Mouse (Mus musculus): ENCODE results near the gene Tmem221.

Tmem221 gene

DNA sequence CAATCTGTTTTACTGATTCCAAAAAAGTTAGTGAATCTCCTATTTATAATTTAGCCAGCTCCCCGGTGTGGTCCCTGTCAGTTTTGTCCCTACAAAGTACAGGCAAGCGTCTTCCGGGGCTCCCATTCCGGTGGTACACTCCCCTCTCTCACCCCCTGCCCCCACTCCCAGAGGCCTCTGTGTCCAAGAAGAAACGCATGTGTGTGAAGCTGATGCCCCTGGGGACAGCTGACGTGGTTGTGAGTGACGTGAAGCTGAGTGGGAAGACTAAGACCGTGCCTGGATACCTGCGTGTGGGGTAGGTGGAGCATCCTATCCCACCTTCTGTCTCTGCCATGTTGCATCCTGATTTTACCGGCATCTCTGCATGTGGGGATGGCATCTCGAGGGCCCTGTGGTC is 13.6 kb downstream of the Tmem221 start:
- no peak for DNase-seq

DNA sequence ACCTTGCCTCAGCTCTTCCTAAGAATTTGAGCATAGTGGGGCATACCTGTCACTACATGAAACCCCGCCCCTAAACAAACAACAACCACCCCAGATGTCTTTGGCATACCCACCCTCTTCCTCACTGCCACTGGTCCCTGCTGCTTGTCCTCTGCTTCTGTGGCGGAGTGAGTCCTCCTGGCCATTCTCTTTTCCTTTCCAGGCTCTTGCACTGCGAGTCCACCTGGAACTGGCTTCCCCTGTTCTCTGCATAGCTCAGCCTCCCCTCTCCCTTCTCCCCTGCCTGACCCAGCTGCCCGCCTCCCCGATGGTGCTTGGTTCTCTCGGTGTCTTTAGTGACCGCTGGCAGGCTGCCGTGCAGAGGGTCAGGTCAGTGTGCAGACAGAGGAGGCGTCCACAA is 14.9 kb downstream of the Tmem221 start:
- no peak for DNase-seq

DNA sequence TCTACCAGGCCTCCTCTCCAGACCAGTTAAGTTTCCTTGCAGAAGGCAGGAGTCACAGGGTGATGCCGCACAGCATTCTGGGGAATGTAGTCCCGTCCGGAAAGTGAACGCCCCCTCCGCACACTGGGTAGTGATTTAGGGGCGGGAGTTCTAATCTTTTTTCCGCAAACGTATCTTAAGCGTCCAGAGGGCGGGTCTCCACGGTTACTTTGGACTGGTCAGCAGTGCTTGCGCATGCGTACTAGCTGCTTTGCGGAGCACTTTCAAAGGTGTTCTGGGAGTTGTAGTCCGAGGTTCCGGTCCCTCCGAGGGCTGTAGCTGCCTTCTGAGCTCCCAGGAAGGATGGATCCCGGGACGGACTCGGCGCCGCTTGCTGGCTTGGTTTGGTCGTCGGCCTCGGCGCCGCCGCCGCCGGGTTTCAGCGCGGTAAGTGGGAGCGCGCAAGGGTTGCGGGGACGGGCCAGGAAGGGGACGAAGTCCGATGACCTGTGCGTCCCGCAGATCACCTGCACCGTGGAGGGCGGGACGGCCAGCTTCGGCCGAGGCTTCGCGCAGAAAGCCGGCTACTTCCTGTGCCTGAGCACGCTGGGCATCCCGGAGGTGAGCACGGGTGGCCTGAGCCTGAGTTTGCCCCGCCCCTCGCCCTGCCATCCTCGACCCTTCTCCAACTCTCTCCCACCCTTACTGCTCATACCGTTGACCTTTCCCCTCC is 15.9 kb downstream of the Tmem221 start, which contains the start of gene Mvb12a:
Gene Mvb12a (plus strand): TSS at position 291 of the 712 bp plus-strand sequence.
- peak; percentile 99 for DNase-seq

DNA sequence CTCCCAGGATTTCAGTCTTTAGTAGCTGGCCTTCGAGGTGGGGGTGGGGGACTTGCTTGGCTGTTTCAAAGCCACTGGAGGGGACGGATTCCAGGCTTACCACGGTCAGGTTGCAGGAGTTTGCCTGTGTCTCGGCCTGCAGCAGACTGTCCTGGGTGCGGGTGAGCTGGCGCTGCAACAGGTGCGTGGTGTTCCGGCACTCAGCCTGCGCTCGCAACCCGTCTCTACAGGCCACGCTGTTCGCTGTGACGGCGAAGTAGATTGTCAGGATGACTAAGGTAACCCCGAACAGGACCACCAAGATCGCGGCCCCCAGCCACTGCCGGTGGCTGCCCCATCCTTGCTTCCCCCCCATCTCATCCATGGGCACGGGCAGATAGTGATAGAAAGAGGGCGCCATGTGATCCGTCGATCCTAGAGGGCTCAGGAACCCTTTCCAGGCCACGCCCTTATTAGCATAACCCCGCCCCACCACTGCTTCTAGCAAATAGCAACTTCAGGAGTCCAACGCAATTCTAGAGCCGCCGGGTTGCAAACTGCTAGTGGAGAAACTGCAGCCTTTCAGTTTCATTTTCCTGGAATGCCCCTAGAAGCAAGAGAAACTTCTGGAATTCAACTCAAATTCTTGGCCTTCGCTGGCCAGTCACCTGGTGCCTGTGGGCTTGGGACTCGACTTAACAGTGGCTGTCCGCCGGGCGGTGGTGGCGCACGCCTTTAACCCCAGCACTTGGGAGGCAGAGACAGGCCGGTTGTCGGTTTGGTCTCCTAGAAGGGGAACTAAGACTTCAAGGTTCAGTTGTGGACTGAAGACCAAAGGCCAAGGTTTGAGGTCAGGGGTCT is 21.4 kb downstream of the Tmem221 start, which contains the start of gene Bst2:
Gene Bst2 (minus strand): TSS at position 429 of the 840 bp plus-strand sequence.
- DNase-seq = peak; percentile 96

DNA sequence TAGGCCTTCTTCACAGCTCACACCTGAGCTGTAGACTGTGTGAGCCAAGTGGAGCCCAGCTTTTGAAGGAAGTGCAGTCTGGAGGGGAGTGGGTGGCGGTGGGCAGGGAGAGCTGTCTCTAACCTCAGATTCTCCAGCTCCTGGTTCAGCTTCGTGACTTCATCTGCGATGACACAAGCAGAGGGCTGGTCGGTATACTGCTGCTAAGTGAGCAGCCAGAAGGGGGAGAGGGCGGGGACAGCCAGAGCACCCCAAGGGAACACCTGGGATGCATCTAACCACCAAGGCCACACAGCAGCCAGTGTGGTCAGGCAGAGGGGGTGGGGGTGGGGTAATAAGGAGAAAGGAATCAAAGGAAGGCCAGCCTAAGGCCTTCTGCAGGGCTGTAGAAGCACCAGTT is 23.0 kb downstream of the Tmem221 start:
- DNase-seq = no peak

DNA sequence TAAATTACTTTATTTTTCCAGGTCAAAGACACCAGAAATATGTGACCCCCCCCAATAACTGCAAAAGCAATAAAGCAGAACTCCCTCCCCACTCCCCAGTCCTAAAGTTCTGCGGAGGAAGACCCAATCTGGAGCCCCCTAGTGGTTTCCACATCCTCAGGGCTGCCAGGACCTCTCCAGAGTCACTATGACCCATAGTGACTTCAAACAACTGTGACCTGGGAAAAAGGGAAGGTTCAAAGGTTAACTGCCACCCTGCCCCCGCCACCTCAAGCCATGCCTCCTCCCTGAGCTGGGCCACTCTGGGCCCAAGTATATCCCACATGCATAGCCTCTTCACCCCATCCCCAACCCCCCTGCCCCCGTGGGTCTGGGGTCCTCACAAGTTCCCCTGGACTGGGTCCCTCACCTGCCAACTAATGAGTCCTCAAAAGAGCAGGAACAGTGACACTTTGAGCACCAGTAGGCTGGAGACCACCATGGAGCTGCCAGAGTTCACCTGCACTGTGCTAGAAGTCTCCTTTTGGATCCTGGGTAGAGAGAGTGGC is 24.3 kb downstream of the Tmem221 start:
- DNase-seq = no peak

DNA sequence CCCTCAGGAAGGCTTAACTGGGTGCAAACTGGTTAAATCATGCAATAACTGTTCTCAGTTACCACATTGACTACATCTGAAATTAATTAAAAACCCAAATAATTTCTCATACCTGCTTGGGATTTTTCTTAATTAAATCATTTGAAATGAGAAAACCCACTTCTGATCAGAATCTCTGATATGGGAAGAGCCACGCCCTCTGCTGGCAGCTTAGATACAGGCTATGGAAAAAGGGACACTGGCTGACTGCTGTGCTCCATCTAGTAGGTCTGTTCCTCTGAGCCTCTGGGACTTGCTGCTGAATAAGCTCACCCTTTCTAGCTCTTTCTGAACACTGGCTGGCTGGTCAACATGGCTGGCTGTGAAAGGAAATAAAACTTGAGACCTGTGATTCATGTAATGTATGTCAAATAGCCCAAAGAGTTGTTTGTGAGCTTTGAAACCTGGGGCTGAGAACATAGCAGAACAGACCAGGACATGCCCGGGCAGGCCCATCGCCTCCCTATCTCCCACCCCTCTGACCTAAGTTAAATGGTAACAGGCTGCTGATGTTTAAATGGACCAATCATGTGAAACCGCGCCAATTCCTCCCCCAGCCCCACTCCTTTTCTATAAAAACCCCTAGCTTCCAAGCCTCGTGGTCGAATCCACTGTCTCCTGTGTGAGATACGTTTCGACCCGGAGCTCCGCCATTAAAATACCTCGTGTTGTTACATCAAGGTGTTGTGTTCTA is 27.8 kb downstream of the Tmem221 start:
- DNase-seq = peak; percentile 45

DNA sequence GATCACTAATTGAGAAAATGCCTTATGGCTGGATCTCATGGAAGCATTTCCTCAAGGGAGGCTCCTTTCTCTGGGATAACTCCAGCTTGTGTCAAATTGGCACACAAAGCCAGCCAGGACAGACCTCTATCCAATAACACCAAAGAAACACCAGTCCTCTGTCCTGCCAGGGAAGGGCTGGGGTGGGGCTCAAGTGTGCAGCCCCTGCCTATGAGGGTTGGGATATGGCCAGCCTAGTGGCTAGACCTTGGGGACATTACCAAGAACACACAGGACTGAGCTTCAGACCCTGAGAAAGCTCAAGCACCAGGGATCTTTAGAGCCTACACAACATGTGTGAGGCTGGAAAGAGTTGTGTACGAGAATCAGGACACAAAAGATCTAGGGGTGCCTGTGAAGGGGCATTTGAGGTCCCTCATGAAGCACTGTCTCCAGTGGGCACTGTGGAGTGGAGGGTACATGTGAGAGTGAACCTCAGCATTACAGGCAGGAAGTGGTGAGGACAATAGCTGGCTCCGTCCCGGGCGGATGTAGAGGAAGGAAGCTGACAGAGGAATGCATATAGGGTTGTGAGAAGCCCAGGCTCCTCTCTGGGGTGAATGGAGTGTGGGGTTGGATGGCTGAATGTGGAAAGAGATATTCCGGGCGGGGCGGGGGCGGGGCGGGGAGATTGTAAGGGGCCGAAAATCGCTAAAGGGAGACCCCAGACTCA is 30.2 kb downstream of the Tmem221 start:
- DNase-seq = peak; percentile 72

DNA sequence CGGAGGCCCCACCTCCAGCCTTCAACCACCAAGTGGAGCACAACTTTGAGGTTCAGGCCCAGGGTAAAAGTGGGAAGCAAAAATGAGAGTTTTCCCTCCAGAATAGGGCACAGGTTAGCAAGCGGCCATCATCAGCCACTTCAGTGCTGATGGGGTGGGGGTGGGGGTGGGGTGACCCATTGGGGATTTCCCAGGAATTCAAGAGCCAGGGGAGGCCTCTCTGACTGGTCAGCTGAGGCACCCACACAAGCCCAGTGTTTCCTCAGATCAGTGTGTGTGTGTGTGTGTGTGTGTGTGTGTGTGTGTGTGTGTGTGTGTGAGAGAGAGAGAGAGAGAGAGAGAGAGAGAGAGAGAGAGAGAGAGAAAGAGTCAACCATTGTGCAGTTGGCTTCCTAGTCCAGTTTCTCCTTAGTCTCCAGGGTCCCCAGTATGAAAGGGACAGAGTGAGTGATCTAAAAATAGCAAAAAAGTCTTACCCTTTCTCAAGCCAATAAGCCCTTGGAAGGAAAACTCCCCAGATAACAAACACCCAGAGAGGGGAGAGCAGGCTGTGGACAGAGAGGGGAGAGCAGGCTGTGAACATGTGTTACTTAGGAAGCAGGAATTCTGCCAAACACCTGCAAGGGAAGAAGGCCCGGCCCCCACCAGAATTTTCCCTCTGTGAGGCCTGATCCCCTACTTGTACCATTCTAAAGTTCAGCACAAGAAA is 31.4 kb downstream of the Tmem221 start:
- no peak for DNase-seq

DNA sequence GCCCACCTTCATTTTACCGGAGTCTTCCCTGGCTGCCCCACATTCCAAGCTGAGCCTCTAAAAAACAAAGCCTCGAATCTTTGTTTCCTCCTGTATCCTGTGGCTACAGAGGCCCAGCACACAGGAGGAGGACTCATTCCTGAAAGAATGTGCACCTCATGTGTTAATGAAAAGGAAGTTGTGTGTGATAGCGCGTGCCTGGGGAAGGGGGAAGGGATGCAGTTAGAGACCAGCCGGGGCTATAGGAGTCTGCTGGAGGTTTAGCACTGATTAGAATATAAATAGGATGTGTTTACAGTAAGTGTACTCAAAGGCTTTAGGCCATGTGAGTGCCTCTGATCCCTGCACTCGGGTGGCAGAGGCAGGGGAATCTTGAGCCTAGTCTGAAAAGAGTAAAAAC is 32.4 kb downstream of the Tmem221 start:
- no peak for DNase-seq

DNA sequence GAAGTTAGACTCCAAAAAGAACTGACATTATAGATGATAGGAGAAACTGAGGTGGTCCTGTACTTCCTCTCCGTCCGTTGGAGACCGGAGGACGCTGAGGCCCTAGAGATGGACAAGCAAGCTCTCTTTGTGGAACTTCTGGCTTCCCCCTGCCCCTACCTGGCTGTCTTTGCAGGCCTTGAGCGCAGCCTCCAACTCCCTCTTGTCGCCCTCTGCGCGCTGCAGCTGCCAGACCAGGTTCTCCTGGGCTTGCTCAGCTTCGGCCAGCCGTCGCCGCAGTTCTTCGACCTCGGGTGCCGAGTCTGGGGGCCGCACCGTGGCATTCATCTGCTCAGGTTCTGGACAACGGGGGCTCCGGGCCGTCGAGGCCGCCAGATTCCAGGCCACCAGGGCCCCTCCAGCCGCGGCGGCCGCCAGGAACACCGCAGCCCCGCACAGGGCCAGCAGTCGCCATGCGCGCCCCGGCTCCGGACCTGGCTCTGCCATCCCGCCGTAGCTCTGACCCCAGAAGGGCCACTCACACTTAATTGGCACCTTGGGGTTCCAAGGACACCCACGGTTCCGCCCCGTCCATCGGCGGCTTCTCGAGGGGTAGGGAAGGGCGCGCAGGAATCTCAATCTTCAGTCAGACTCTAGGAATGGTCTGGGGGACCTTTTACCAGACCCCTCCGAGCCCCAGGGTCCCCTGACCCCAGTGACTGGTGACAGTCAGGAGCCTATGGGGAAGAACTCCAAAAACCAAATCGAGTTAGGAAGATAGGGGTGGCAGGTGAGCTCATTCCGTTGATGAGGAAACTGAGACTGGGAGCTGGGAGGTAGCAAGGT is 33.2 kb downstream of the Tmem221 start, which contains the start of gene Ccdc194:
Gene Ccdc194 (minus strand): TSS at position 486 of the 825 bp plus-strand sequence.
- DNase-seq = no peak

DNA sequence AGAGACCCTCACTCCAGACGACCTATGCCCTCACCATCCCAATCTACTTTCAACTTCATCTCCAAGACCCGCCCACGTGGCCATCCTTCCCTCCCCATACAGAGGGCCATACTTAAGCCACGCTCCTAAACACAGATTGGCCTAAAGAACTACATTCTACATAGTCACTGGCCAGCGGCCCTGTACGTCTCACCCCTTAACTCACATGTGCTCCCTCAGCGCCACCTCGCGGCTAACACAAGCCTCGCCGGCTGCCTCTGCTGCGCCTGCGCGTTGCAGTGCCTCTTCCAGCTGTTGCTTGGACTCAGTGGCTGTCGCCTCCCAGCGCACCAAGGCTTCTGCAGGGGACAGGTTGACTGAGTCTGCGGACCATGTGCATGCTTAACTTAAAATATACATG is 37.0 kb downstream of the Tmem221 start:
- peak; percentile 98 for DNase-seq

DNA sequence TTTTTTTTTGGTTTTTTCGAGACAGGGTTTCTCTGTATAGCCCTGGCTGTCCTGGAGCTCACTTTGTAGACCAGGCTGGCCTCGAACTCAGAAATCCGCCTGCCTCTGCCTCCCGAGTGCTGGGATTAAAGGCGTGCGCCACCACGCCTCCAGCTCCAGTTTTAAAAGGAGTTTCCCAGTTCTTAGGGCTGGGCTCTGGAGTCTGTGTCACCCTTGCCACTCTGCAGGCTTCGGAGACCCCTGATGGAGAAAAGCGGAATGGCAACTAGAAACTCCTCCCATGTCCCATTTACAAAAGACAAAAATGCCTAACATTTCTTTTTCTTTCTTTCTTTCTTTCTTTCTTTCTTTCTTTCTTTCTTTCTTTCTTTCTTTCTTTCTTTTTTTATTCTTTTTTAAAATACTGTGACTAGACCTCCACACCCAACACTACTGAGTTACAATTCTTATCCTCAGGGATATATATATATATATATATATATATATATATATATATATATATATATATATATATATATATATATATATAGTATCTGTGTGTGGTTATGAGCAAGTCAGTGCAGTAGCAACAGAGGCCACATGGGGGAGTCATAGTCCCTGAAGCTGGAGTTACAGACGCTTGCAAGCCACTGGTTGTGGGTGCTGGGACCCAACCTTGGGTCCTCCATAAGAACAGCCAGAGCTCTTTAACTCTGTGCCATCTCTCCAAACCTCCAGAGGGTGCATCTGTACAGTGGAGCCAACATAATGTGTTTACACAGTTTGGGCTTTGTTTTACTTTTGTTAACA is 39.4 kb downstream of the Tmem221 start:
- peak; percentile 88 for DNase-seq

DNA sequence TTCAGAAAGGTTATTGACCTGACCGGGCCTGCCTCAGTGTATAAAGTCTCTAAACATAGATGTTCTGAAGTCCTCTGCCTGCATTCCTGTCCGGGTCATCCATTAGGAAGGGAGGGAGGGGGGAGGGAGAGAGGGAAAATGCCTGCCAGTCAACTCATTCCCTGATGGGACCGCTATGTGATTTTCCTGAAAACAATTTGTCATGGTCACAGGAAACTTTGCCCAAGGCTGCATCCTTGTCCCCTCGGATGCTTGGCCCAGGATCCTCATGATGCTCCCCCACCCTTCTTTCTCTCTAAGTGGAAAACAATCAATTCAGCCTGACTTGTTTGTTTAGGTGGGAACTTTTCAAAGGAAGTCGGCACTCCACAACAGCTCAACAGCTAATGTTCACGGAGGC is 41.9 kb downstream of the Tmem221 start:
- DNase-seq = peak; percentile 62

DNA sequence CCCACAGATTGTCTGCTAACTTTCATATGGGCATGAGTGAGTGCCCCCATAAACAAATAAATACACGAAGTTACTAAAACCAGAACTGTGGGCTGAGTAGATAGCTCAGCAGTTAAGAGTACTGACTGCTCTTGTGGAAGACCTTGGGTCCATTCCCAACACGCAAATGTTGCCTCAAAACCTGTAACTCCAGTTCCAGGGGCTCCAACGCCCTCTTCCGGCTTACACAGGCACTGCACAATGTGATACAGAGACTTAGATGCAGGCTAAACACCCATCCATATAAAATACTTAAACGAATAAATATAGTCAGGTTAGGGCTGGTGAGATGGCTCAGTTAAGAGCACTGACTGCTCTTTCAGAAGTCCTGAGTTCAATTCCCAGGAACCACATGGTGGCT is 43.6 kb downstream of the Tmem221 start:
- DNase-seq = no peak

DNA sequence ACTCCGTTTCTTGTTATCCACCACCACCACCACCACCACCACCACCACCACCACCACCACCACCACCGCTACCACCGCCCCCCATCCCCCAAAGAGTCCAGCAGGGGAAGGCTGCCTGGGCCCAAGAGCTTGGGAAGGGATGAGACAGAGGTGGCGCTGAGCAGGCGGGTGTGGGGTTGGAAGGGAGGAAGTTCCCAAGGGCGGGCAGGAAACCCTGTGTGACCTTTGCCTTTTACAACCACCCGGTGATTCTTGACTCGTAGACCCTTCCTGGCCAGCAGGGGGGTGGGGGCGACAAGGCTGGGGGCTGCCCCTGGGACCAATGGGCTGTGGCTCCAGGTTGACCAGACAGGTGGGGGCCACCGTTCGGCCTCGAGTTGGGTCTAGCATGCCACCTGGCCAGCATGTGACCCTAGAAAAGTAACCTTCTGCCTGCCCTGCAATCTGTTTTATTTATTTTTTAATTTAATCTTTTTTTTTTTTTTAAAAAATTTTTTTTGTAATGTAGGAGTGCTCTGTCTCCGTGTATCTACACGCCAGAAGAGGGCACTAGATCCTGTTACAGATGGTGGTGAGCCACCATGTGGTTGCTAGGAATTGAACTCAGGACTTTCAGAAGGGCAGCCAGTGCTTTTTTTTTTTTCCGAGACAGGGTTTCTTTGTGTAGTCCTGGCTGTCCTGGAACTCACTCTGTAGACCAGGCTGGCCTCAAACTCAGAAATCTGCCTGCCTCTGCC is 45.5 kb downstream of the Tmem221 start:
- peak; percentile 61 for DNase-seq

DNA sequence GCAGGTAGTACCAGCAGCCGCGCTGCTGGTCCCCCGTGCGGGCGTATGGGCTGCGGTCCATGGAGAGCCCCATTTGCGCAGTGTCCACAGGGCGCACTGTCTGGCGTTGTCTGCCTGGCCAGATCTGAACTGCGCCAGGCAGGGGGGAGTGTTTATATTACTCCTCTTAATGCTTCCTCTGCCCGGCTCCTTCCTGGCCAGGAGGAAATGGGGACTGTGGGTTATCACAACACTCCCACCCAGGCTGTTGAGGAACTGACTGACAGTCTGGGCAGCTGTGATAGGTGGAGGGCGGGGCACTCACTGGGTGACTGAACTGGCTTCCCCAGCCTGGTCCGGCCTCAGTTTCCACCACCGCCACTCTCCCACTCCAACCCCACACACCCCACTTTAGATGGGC is 47.0 kb downstream of the Tmem221 start, which contains the start of gene Plvap:
Gene Plvap (minus strand): TSS at position 109 of the 400 bp plus-strand sequence.
- peak; percentile 82 for DNase-seq

DNA sequence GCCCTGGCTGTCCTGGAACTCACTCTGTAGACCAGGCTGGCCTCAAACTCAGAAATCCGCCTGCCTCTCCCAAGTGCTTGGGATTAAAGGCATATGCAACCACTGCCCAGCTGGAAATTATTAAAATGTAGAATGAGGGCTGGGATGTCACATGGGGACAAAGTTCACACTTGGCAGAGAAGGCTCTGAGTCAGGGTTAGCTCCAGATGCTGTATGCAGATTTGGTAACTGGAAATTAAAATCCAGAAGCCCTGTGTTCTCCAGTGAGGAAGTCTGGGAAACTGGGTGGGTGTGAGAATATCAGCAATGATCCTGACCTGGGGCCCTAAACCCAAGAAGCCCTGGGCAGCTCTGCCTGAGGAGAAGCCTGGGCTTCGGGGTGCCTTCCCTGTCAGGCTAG is 49.4 kb downstream of the Tmem221 start:
- DNase-seq = no peak

DNA sequence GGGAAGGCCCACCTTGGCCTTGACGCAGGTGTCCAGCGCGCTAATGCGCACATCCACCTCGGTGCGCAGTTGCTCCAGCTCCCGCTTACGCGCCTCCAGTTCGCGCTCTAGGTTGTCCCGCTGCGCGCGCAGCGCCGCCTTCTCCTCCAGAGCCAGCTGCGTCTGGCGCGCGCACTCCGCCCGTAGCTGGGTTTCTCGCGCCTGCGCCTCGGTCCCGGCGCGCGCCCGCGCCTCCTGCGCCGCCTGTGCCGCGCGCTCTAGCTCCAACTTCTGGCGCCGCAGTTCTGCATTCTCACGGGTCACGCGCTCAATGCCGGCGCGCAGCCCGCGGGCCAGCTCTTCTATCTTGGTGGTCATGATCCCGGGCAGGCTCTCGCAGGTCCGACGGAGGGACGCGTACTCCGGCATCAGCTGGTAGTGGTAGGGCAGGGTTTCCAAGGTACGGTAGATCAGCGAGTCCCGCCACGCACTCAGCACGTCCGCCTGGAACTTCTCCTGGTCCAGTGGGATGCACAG is 51.0 kb downstream of the Tmem221 start:
- DNase-seq = peak; percentile 85
